Mouse (Mus musculus): ENCODE data around the gene Eif6. TPM values are rescaled to one million over a fixed set of nuclear protein-coding genes. Genes with fewer than 3 reads are reported as not detected.

Eif6 gene
- polyA plus RNA-seq, 1 experiment from 2014 or later = 164 TPM

DNA sequence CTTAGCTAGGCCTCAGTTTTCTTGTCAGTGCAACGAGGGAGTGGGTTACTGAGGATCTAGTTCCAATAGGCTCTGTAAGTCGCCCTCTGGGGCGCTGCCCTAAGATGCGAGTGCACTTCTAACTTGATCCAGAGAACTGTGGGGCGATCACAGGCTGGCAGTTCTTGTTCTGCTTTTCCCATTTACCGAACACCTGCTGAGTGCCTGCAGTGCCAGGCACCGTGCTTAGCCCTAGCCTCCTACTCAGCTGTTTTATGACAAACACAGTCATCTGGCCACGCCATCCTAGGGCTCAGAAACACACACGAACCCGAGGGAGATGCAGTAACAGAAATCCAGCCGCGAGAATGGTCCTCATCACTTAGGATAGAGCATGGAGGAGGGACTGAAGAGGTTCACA is 33.8 kb downstream of the Eif6 start:
- WGBS = 27% methylated on average over 12 of the region's 12 CpGs
- no peak overlapping the region for H3K27ac ChIP-seq (ENCODE audit: low read depth, low read length)
- no peak for DNase-seq (ENCODE audit: low spot score)
- H3K4me1 ChIP-seq (replicated peaks; ENCODE audit: control insufficient read depth, insufficient read depth, low read length) = no peaks in the 10 kb centered on the region
- H3K9ac ChIP-seq (ENCODE audit: low read length) = no peak overlapping the region
- ATAC-seq (replicated peaks; ENCODE audit: low FRiP score) = no peak
- no peak overlapping the region for H3K4me3 ChIP-seq (ENCODE audit: low read depth, low read length)
- no peaks in the 10 kb centered on the region for H3K9me3 ChIP-seq (ENCODE audit: control insufficient read depth, low read length)
- no peaks in the 10 kb centered on the region for H3K36me3 ChIP-seq (ENCODE audit: control insufficient read depth, insufficient read depth, low read length)
- H3K27me3 ChIP-seq (ENCODE audit: control insufficient read depth, insufficient read depth, low read length) = no peaks in the 10 kb centered on the region
- peak overlapping the region; percentile 11; the same call in 1 of the 2 replicates for H3K4me2 ChIP-seq (ENCODE audit: low read depth, low read length, severe bottlenecking)

DNA sequence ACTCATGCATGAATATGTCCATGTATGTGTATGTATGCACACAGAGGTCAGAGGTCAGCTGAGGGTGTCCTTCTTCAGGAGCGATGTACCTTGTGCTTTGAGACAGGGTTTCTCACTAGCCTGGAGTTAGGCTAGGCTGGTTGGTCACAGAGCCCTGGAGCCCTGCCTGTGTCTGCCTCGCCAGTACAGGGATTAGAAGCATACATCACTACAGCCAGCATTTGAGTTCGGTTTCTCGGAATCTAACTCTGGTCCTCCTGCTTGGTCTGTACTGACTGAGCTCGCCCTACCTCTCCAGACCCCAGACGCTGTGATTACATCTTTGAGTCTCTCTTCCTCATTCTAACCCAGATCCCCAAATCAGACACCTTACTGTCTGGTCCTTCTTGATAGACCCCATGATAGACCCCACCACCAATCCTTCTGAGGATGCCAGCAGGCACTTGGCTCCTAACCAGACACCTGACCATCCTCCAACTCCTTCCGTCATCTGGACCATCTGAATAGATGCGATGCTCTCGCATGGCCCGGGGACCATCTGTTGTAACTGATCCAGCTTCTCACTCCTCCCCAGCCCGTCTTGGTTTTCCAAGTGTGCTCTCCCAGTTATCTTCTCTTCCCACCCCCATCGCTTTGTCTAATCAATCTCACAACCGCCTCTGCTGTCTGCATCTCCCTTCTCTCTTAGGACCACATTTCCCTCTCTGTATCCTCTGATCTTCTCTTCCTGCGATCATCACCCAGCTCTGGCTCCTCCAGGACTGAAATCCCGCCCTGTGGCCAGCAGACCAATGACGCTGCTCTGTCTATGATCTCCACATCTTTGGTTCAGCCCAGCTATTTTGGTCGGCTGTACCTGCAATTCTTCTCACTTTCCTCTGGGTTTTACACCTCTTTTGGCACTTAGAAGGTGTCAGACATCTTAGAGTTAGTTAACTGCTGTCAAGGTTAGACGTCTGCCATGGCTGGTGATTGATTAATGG is 38.5 kb downstream of the Eif6 start:
- ATAC-seq (replicated peaks; ENCODE audit: low FRiP score) = no peak
- no peaks in the 10 kb centered on the region for H3K27me3 ChIP-seq (ENCODE audit: control insufficient read depth, insufficient read depth, low read length)
- no peak overlapping the region for H3K4me3 ChIP-seq (ENCODE audit: low read depth, low read length)
- H3K36me3 ChIP-seq (ENCODE audit: control insufficient read depth, insufficient read depth, low read length) = no peaks in the 10 kb centered on the region
- no peaks in the 10 kb centered on the region for H3K4me1 ChIP-seq (replicated peaks; ENCODE audit: control insufficient read depth, insufficient read depth, low read length)
- H3K27ac ChIP-seq (ENCODE audit: low read depth, low read length) = no peak overlapping the region
- no peak overlapping the region for H3K4me2 ChIP-seq (ENCODE audit: low read depth, low read length, severe bottlenecking)
- H3K9me3 ChIP-seq (ENCODE audit: control insufficient read depth, low read length) = no peaks in the 10 kb centered on the region
- H3K9ac ChIP-seq (ENCODE audit: low read length) = no peak overlapping the region
- 84% methylated on average over 18 of the region's 18 CpGs for WGBS
- no peak for DNase-seq (ENCODE audit: low spot score)

DNA sequence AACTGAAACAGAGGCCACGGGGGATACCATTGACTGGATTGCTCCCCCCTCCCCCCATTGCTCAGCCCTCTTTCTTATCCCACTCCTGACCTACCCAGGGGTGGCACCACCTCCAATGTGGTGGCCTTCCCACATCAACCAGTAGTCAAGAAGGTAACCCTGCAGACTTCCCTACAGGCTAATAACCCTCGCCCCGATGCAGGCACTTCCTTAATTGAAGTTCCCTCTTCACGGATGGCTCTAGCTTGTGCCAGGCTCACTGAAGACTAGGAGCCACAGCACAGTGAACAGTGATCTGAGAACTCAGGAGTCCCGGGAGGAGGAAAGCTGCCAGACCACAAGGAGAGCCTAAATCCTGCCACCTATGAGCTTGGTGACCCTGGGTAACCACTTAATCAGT is 39.8 kb downstream of the Eif6 start:
- DNase-seq (ENCODE audit: low spot score) (no peak), ATAC-seq (replicated peaks; ENCODE audit: low FRiP score) (no peak)
- Histone ChIP-seq H3K27ac (ENCODE audit: low read depth, low read length) (no peak overlapping the region), H3K4me2 (ENCODE audit: low read depth, low read length, severe bottlenecking) (no peak overlapping the region), H3K36me3 (ENCODE audit: control insufficient read depth, insufficient read depth, low read length) (no peaks in the 10 kb centered on the region), H3K4me1 (replicated peaks; ENCODE audit: control insufficient read depth, insufficient read depth, low read length) (no peaks in the 10 kb centered on the region), H3K9me3 (ENCODE audit: control insufficient read depth, low read length) (no peaks in the 10 kb centered on the region), H3K9ac (ENCODE audit: low read length) (no peak overlapping the region), H3K4me3 (ENCODE audit: low read depth, low read length) (no peak overlapping the region), H3K27me3 (ENCODE audit: control insufficient read depth, insufficient read depth, low read length) (no peaks in the 10 kb centered on the region)
- 78% methylated on average over 5 of the region's 5 CpGs for WGBS

DNA sequence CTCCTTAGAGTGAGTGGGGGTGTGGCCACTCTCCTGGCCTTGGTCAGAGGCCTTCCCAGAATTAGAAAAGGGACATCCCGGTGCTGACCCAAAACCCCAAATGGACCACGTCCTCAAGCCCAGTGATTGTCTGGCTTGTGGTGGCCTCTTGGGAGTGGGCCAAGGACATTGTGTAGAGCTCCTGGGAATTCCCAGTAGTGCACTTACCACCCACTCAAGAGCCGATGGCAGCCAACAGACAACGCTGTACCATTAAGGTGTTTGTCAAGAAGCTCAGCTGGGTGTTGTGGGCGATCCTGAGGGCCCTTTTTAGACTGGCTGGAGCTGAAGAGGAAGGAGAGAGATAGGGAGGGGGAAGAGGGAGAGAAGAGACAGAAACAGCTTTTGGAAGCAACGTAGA is 42.2 kb downstream of the Eif6 start:
- no peaks in the 10 kb centered on the region for H3K4me1 ChIP-seq (replicated peaks; ENCODE audit: control insufficient read depth, insufficient read depth, low read length)
- no peaks in the 10 kb centered on the region for H3K9me3 ChIP-seq (ENCODE audit: control insufficient read depth, low read length)
- H3K36me3 ChIP-seq (ENCODE audit: control insufficient read depth, insufficient read depth, low read length) = no peaks in the 10 kb centered on the region
- no peak for DNase-seq (ENCODE audit: low spot score)
- no peak overlapping the region for H3K9ac ChIP-seq (ENCODE audit: low read length)
- 77% methylated on average over 6 of the region's 6 CpGs for WGBS
- H3K4me2 ChIP-seq (ENCODE audit: low read depth, low read length, severe bottlenecking) = no peak overlapping the region
- ATAC-seq (replicated peaks; ENCODE audit: low FRiP score) = no peak
- no peaks in the 10 kb centered on the region for H3K27me3 ChIP-seq (ENCODE audit: control insufficient read depth, insufficient read depth, low read length)
- H3K4me3 ChIP-seq (ENCODE audit: low read depth, low read length) = no peak overlapping the region
- H3K27ac ChIP-seq (ENCODE audit: low read depth, low read length) = no peak overlapping the region

DNA sequence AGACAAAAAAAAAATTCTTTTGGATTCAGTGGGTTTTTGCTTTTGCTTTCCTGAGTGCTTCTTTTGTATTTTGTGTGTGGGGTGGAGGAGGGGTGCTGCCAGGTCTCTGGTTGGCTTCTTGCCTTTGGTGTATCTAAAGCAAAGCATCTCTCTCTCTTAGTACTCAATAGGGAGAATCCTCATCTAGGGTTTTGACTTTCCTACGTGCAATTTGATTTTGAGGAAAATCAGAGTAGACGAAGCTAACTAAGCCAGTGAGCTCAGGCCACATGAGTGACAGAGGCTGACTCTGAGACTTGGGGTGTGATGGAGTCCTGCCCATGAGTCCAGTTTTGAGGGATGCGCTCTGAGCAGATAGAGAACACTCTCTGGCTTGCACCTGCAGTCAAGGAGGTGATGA is 47.2 kb downstream of the Eif6 start:
- Histone ChIP-seq H3K27me3 (ENCODE audit: control insufficient read depth, insufficient read depth, low read length) (peaks cover 8% of the 10 kb centered on the region), H3K4me1 (replicated peaks; ENCODE audit: control insufficient read depth, insufficient read depth, low read length) (no peaks in the 10 kb centered on the region), H3K4me2 (ENCODE audit: low read depth, low read length, severe bottlenecking) (no peak overlapping the region), H3K36me3 (ENCODE audit: control insufficient read depth, insufficient read depth, low read length) (no peaks in the 10 kb centered on the region), H3K27ac (ENCODE audit: low read depth, low read length) (no peak overlapping the region), H3K9me3 (ENCODE audit: control insufficient read depth, low read length) (no peaks in the 10 kb centered on the region), H3K9ac (ENCODE audit: low read length) (no peak overlapping the region), H3K4me3 (ENCODE audit: low read depth, low read length) (no peak overlapping the region)
- 87% methylated on average over 3 of the region's 3 CpGs for WGBS
- ATAC-seq (replicated peaks; ENCODE audit: low FRiP score) (no peak), DNase-seq (ENCODE audit: low spot score) (no peak)

DNA sequence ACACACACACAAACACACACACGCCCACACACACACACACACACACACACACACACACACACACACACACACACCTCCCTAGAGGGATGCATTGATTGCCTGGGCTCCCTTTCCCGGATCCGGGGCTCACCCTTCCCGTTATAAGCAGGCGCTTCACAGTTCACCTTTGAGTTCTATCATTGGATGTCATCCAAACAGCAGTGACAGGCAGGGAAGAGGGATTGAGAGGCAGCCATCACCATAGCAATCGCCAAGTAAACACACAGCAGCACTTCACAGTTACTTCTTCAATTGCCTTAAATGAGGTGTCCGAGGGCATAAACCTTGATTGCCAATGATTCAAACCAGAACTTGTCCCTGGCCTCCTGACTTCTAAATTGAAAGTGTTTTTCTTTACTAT is 47.7 kb downstream of the Eif6 start:
- DNase-seq (ENCODE audit: low spot score) (no peak), ATAC-seq (replicated peaks; ENCODE audit: low FRiP score) (no peak)
- Histone ChIP-seq H3K9me3 (ENCODE audit: control insufficient read depth, low read length) (no peaks in the 10 kb centered on the region), H3K27ac (ENCODE audit: low read depth, low read length) (no peak overlapping the region), H3K27me3 (ENCODE audit: control insufficient read depth, insufficient read depth, low read length) (peaks cover 11% of the 10 kb centered on the region), H3K4me2 (ENCODE audit: low read depth, low read length, severe bottlenecking) (no peak overlapping the region), H3K36me3 (ENCODE audit: control insufficient read depth, insufficient read depth, low read length) (no peaks in the 10 kb centered on the region), H3K4me1 (replicated peaks; ENCODE audit: control insufficient read depth, insufficient read depth, low read length) (no peaks in the 10 kb centered on the region), H3K4me3 (ENCODE audit: low read depth, low read length) (no peak overlapping the region), H3K9ac (ENCODE audit: low read length) (no peak overlapping the region)
- WGBS = 73% methylated on average over 7 of the region's 7 CpGs

DNA sequence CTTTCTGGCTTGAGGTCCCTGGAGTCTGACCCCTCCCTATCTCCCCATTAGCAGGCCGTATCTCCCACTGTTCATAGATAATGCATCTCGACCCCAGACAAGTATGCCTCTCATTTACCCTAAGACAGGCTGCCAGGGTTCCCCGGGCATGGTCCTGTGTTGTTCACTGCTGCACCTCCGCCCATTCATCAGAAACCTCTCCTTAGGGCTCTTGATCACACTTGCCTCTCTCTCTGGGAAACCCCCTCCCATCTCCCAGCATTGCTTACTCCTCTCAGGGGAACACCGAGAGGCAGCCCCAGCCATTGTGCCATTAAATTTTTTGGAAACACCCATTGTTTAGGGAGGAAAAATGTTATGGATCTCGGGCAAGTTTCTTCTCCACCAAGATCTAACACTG is 48.7 kb downstream of the Eif6 start:
- no peaks in the 10 kb centered on the region for H3K36me3 ChIP-seq (ENCODE audit: control insufficient read depth, insufficient read depth, low read length)
- peaks cover 11% of the 10 kb centered on the region for H3K27me3 ChIP-seq (ENCODE audit: control insufficient read depth, insufficient read depth, low read length)
- H3K9ac ChIP-seq (ENCODE audit: low read length) = no peak overlapping the region
- ATAC-seq (replicated peaks; ENCODE audit: low FRiP score) = no peak
- 70% methylated on average over 6 of the region's 6 CpGs for WGBS
- H3K4me2 ChIP-seq (ENCODE audit: low read depth, low read length, severe bottlenecking) = no peak overlapping the region
- H3K4me1 ChIP-seq (replicated peaks; ENCODE audit: control insufficient read depth, insufficient read depth, low read length) = no peaks in the 10 kb centered on the region
- no peaks in the 10 kb centered on the region for H3K9me3 ChIP-seq (ENCODE audit: control insufficient read depth, low read length)
- no peak overlapping the region for H3K27ac ChIP-seq (ENCODE audit: low read depth, low read length)
- no peak overlapping the region for H3K4me3 ChIP-seq (ENCODE audit: low read depth, low read length)
- DNase-seq (ENCODE audit: low spot score) = no peak

DNA sequence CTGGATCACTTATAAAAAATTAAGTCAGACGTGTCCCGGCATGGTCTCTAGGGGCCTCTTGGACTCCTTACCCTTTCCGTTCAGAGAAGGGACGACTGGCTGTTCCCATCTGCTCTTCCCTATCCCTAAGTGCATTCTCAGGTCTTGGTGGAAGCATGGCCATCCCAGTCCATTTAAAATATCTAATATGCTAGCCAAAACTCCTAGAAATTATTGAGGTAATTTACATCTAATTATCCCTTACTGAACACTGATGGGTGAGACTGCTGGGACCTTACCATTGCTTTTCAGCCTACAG is 49.1 kb downstream of the Eif6 start:
- H3K4me2 ChIP-seq (ENCODE audit: low read depth, low read length, severe bottlenecking) = no peak overlapping the region
- WGBS = 84% methylated on average over 4 of the region's 4 CpGs
- H3K4me1 ChIP-seq (replicated peaks; ENCODE audit: control insufficient read depth, insufficient read depth, low read length) = no peaks in the 10 kb centered on the region
- H3K4me3 ChIP-seq (ENCODE audit: low read depth, low read length) = no peak overlapping the region
- H3K9ac ChIP-seq (ENCODE audit: low read length) = no peak overlapping the region
- no peak overlapping the region for H3K27ac ChIP-seq (ENCODE audit: low read depth, low read length)
- ATAC-seq (replicated peaks; ENCODE audit: low FRiP score) = no peak
- H3K36me3 ChIP-seq (ENCODE audit: control insufficient read depth, insufficient read depth, low read length) = no peaks in the 10 kb centered on the region
- H3K27me3 ChIP-seq (ENCODE audit: control insufficient read depth, insufficient read depth, low read length) = peaks cover 11% of the 10 kb centered on the region
- DNase-seq (ENCODE audit: low spot score) = no peak
- H3K9me3 ChIP-seq (ENCODE audit: control insufficient read depth, low read length) = no peaks in the 10 kb centered on the region

Measured in forebrain, embryonic 11.5 days (tissue).